Mouse (Mus musculus) heart, adult 9 months (tissue): Measurements from ENCODE around the gene Synrg.
A peak's percentile ranks its signal among the peaks of the same experiment; 100 is the strongest.

Experiments
- DNase-seq, 2 experiments: peaks; one replicate each; pipeline ENCODE4 v3.0.0; 2022; ENCODE audit warnings: low spot score in 2 of 2

Gene Synrg

DNA sequence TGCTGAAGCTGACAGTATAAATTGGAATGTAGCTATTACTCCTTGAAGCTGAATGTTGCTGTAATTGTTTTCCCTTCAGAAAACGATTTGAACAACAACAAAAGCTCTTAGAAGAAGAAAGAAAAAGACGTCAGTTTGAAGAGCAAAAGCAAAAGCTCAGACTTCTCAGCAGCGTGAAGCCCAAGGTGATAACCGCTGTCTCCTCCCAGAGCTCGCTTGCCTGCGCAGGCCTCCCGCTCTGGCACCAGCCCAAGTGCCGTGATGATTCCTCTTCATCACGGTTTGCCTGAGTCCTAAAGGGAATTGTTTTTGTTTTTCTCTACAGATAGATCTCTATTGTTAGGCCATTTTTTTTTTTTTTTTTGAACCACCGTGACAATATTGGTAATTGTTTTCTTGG is 17.1 kb downstream of the Synrg start:
- DNase-seq: no peak

DNA sequence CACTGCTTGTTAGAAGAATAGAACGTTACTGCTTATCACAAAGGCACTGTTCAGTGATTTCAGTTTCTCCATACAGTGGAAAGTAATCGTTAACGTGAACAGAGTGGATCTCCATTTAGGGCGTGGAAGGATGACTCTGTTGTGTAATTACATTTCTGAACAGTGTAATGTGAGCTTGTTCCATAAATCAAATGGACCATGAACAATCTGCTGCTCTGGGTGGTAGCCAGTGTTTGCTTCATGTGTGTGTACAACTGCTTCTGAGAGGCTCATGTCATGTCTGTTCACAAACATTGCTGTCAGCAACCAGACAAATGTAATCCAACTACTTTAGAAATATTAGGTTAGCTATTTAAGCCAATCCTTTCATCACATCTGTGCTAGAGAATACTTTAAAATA is 27.5 kb downstream of the Synrg start:
- no peak for DNase-seq

DNA sequence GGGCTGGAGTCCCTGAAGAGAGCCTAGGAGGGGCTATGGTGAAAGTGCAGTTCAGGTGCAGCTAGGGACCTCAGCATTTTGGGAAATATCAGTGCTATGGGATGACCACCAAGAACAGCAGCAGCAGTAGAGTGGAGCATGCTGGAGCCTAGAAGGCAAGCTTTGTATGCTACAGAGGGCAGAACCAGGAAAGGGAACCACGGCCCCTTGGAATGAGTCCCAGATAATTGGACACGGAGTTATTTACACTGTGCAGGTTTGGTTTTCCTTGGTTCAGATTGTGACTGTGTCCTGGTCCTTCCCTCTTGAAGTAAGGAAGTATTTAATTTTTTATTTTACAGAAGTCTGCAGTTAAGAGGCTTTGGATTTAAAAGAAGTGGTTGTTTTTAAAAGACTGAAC is 29.2 kb downstream of the Synrg start:
- DNase-seq: peak in 1 of 2 experiments; percentile 29

DNA sequence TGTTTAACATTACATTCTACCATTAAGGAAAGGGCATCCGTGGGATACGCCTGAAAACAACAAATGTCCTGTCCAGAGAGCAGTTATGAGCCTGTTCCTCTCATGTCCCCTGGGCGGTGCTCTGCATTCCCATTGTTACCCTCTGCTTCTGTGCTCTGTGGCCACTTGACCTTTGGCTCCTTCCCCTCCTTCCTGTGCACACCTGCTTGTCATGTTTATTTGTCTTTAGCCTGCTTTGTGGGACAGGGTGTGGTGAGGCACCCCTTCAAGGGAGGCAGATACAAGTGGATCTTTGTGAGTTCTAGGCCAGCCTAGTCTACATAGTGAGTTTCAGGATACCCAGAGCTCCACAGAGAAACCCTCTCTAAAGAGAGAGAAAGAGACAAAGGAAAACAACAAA is 30.3 kb downstream of the Synrg start:
- no peak for DNase-seq

DNA sequence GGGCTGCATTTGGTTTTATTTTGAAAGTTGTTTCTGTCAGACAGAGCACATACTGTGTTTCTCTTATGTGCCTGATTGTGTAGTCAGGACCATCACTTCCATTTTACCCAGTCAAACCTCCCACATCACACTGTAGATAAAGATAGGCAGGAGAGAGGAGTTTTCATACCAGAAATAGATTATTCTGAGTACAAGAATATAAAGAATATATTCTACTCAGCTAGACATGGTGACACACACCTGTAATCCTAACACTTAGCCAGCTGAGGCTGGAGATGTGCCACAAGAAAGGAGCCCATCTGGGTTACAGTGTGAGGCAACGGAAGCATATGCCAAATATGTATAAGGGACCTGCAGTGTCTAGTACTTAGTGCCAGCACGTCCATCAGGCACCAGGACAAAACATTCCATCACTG is 31.3 kb downstream of the Synrg start:
- DNase-seq: no peak

DNA sequence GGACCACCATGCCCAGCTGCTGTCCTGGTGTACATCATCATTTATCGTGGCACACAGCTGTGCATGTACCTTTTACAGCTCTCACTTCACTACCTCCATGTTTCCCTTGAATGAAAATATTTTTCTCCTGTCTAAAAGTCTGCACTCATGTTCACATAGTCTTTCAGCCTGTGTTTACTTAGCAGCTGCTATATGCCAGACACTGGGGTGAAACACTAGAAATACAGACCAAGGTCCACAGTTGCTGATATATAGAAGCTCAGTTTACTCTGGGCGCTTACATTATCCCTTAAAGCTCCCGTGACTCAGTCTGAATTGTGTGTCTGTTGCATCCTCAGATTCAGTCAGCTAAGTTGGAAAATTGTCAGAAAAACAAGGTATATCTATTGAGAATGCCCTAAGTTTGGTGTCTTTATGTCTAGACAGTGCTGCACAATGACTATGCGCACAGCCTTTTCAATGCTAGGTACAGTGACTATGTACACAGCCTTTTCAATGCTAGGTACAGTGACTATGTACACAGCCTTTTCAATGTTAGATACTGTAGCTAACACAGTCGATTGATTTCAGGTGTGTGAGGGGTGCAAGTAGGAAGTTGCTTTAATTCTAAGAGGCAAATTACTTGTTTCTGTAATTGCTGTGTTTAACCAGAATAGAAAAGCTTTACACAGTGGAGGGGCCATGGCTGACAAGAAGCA is 33.1 kb downstream of the Synrg start:
- DNase-seq: no peak

DNA sequence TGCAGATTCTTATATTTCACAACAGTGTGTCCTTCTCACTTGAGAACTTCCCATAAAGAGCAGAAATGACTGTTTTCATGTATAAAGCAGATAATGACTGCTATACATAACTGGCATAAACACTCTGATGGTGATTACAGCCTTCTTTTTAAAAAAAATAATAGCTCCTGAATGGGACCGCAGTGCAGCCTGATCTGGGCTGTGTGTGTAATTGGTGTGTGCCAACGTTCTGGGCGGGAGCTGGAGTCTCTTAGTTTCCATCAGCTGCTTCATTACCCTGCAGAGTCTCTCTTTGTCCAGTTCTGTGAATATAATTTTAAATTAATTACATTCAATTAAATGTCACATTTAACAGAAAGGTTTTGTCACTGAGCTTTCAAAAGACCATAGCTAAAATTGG is 34.8 kb downstream of the Synrg start:
- no peak for DNase-seq

DNA sequence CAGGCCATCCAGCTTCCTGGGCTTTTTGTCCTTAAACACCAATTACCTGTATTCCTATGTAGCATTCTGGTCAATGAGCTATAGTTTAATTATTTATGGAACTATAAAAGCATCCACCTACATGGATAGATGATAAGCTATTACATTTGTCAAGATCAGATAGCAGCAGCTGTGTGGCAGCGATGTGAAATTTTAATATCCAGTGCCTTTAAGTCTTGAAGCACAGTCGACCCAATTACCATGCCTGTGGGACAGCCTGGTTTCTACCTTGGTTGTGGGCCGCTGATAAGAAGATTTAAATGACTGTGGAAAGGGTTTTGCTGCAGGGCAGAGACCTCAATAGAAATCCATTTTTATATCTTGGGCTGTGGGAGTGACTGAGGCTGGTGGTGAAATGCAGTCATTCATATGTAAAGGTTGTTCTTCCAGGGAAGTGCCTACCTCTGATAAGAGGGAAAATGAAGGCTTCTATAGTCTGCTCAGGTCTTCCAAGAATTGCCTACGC is 35.2 kb downstream of the Synrg start:
- DNase-seq: no peak

DNA sequence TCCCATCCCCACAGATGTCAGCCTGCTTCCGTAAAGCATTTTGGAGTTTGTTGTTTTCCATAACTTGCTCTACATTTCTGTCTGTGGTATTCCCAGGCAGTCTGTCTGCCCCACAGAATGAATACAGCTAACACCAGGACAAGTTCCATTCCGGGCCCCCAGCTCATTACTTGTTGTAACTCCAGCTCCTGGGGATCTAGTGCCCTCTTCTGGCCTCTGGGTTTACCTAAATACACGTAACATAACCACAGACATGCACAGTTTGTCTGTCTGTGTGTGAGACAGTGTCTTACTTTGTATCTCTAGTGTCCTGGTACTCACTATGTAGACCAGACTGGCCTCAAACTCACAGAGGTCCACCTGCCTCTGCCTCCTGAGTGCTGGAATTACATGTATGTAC is 37.0 kb downstream of the Synrg start:
- no peak for DNase-seq

DNA sequence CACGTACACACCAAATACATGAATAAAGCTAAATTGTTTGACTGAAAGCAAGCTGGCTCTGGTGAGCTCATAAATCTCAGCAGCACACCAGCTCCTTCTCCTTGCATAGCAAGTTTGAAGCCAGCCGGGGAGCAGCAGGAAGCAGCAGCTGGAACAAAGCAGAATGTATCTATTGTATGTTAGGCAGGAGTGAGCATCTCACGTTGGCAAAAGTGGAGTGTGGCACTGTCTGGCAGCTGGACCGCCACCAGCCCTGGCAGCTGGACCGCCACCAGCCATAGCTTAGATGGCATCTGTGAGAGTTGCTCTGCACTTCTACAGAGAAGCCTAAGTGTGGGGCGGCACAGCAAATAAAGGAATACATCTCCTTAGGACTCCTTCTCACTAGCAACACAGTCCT is 39.8 kb downstream of the Synrg start:
- no peak for DNase-seq

DNA sequence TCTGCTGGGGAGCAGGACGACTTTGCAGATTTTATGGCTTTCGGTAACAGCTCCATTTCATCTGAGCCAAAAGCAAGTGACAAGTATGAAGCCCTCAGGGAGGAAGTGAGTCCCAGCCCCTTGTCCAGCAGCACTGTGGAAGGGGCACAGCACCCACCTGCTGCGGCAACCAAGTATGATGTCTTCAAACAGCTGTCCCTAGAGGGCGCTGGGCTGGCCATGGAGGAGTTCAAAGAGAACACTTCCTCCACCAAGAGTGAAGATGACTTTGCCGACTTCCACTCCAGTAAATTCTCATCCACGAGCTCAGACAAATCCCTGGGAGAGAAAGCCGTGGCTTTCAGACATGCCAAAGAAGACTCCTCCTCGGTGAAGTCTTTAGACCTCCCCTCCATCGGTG is 44.8 kb downstream of the Synrg start:
- no peak for DNase-seq

DNA sequence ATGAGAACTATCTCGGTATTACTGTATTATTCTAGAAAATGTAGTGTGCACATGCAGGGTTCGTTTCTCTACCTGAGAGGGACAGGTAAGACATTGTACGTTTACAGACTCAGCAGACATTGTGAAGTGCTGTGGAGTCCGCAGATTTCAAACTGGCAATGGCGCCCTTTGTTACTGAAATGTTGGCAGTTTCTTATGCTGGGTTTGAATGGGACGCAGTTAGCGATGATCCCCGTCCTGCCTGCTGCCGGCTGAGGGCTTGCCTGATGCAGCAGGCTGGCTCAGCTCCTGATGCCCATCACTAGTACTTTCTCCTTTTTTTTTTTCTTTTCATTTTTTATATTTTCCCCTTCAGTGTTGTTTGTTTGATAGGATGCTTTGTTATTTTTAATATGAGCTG is 46.2 kb downstream of the Synrg start:
- DNase-seq: no peak

DNA sequence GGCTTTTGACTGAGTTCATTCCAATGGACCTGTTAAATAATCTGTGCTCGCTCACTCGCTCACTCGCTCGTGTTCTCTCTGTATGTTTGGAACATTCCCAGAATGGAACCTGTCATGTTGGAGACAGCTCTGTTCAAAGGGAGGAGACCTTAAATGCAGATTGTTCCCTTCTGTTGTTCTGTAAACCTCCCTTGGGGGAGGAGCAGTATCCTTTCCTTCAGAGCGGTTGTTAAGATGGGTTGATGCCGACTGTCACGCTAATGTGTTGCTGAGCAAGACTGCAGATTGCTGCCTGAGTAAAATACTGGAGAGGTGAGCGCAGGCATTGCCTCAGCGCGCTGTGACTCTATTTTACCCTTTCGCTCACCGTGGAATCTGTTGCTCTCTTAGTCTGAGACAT is 46.8 kb downstream of the Synrg start:
- no peak for DNase-seq

DNA sequence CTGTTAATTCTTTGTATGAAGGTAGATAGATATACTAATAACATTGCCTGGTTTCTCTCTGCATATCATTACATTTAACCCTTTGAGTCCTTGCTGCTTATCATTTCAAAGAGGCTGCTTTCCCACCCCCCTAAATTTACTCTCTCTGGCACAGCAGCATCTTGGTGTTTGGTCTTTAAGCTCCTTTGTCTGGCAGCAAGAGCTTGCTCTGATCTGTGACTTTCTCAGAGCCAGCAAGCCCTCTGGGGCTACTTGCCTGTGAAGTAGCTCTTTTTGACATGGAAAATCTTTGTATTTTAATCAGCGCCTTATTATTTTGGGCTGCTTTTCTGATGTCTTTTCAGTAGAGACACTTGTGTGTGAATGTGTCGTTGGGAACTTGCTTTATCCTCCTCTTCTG is 47.3 kb downstream of the Synrg start:
- DNase-seq: no peak

DNA sequence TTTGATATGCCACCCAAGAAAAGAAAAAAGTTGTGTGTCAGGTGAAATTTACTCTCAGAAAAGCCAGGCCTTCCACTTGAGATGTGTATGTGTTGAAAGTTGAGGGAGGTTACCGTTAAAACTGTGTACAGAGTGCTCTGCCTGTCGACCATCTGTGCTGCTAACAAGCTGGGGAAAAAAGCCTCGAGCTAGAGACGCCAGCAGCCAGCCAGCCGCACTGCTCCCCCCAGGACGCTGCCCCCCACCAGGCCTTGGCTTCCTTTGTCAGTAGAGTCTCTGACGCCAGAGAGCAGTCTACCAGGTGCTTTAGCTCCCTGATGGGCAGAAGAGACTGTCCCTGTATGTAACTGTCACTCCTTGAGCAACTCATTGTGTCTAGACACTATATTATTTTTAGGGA is 48.9 kb downstream of the Synrg start:
- no peak for DNase-seq

DNA sequence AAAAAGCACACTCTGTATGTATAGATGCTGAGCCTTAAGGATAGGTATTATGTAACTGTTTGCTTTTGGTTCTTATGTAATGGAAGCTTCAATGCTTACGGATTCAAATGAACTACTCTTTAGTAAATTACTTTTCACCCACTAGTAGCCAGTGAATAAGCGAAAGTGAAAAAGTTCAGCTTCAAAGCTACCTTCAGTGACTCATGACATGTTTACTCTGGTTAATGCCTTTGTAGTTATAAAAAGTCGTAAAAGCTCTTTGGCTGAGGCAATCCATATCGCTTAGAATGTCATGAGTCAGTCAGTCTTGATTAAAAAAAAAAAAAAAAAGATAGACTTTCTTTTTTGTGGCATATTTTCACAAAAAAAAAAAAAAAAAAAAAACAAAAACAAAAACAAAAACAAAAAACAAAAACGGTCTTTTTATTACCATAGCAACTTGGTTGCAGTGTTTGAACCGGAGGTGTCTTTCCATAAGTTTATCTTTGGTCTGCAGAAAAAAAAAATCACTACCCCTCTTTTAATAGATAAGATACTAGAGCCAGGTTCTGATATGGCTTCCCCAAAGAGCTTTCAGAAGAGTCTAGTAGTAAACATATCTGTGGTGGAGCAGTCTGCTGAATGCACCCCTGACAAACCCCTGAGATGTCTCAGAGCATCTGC is 52.0 kb downstream of the Synrg start:
- no peak for DNase-seq

DNA sequence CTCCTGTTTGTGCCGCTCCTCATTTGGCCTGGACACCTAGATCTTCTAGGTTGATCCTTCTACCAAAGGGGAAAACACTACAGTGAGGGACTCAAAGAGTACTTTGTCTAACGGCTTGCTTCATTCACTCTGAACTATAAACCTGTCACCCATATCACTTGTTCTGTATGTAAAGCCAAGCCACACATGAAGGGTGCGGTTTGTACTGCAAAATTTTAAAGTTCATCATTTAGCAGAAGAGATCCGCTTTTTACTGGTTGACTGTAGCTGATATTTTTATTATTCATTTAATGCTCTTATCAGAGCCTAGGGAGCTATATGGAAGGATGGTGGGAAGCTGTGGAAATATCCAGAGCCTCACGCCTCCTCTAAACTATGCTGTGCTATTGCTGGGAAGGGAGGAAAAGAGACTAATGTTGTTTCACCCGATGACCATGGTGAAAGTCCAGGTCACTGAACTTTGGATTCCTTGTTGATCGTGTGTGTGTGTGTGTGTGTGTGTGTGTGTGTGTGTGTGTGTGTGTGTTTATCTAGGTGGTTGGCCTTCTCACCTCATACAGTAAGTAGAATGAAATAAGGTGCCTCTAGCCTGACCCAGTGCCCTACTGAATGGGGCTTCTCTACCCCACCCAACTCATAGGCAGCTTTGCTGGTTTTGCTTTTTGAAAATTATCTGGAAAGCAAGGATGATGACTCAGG is 52.7 kb downstream of the Synrg start:
- DNase-seq: no peak

DNA sequence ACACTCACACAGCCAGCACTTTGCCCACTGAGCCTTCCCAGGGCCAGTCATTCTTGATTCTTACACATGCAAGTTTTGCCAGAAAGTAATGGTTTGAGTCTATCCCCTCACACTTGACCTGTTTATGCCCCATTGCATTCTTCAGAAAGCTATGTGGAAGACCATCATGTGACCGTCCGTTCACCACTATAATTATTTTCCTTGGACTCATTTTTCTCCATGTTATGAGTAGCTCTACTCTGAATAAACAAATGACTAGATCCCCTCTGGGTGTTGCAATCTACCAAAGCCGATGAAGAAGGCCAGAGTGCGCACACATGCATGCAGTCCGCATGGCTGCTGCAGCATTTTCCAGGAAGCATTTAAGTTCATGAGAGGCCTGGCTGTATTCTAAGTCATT is 63.0 kb downstream of the Synrg start:
- DNase-seq: no peak

DNA sequence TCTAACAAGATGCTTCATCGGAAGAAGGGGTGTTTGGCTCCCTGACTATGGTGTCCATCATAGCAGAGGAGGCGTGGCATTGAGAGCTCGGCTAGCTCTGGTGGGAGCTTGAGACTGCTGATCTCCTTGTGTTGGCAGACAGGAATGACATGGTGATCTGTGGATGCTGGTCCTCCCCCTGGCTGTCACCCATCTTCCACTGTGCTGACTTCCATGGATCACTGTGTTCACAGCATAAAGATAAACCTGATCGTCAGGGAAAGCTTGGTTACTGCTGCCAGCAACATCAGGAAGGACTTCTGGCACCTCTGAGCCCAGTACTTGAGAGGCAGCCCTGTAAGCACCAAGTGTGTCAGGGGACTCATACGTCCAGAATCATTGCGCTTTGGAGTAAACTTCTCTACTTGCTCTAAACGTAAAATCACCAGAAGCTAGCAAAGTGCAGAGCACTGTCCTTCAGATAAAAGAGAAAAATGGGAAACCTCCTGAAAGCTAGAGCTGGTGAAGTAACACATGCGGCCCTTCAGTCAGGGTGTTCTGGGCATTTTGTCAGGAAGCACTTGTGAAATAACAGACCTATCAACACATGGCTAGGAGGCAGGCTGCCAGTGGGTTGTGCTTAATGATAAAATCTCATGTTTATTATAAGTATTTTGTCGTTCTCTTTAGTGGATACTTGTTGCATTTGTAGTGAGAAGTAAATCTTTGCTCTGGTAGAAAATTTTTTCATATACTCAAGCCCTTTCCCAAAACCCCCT is 64.2 kb downstream of the Synrg start:
- DNase-seq: peak; percentile 78 to 84

DNA sequence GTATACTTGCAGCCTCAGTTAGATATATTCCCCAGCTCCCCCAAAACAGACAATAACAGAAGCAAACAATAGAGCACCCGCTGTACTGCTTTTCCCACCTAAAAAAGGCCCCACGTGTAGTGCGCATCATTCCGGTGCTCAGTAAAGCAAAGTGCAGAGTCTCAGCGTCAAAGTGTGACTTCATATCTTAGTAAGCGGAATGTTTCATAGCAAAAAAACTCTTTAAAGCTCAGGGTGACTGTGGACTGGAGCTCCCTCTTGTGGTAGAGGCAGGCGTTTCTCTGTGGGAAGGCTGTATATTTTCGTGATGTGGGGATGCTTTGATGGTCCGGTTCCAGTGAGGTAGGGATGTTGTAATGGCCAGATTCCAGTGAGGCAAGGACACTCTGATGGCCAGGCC is 67.7 kb downstream of the Synrg start:
- peak in 1 of 2 experiments; percentile 26 for DNase-seq

DNA sequence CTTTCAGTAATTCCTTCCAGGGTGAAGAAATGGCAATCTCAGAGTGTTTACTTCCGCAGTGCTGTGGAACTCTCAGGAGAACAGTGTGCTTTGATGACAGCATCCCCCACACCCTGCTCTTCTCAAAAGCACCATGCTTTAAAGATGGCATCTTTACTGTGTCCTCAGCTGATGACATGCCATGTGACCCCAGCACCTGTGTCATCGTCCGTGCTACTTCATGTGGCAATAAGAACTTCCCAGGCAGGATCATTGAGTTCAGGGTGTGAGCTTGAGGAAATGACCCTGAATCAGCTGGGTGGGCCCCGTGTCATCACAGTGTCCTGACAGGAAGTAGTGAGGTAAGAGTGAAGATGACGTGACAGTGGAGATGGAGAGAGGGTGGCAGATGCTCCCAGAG is 68.3 kb downstream of the Synrg start:
- no peak for DNase-seq

DNA sequence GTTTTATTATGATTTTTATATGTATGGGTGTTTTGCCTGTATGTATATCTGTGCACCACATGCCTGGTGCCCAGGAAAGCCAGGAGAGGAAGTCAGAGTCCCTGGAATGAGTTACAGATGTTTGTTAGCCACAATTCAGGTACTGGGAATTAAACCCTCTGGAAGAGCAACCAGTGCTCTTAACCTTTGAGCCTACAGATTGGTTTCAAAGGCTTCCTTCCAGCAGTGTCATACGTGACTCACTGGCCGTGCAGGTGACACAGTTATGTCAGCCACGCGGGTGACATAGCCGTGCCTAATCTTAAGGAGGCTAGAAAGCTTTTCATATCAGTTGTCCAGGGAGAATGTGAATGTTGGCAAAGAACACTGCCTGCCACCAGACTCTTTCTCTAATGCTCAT is 69.4 kb downstream of the Synrg start:
- no peak for DNase-seq
